Mouse (Mus musculus): Measurements from ENCODE around the gene Axl. TPM values are rescaled to one million over a fixed set of nuclear protein-coding genes. Genes with fewer than 3 reads are reported as not detected.

Axl gene
- polyA plus RNA-seq (2014; fragmentation: Nextera tagmentation; extraction: Ambion mirVana): 34.2 and 35.4 TPM in 2 replicates

DNA sequence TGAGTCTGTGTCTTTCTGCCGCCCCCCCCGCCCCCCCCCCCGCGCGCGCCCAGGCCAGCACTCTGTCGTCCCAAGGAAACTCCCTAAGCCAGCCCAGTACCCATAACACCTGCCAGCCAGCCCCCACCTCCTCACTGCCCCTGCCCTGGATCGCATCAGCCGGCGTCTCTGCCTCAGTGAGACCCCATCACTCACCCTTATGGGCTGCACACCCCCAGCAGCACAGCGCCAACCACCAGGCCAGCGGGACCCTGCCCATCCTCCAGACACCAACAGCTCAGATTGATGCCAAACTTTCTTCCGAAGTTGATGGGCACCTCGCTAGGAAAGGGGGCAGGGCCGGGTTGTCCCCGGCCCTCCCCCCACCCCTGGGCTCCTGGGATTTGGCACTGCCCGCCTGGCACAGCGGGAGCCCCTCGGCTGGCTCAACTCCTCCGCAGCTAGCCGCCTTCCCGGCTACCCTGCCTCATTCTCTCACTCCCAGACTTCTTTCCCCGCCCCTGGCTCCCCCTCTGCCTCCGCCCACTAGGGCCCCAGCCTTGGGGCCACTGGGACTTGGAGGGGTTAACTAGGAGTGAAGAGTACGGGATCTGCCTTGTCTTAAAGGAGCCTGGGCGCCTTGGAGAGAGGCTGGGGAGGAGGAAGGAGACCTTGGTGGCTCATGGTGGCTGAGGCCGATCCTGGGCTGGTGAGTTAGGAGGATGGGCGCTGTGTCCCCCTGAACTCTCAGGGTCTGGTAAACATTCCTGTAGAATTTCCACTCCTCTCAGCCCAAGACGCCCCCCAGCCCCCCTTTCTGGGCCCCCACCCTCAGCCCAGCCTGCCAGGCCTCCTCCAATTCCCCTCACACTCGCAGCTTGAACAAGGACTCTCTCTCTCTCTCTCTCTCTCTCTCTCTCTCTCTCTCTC, at the start of gene Axl:
Gene Axl (minus strand): TSS at position 486 of the 909 bp plus-strand sequence.
- Histone ChIP-seq H3K9me3 (ENCODE audit: control insufficient read depth, low read length) (no peaks in the 10 kb centered on the region), H3K36me3 (ENCODE audit: control insufficient read depth, insufficient read depth, low read length) (no peaks in the 10 kb centered on the region), H3K27me3 (replicated peaks; ENCODE audit: control insufficient read depth, insufficient read depth, low read length) (peaks cover 4% of the 10 kb centered on the region), H3K4me1 (replicated peaks; ENCODE audit: control insufficient read depth, insufficient read depth, low read length) (peaks cover 23% of the 10 kb centered on the region), H3K4me2 (peak within 1 kb of the TSS; percentile 67), H3K27ac (ENCODE audit: low read depth, low read length) (peak within 1 kb of the TSS; percentile 43; the same call in 1 of the 2 replicates), H3K9ac (ENCODE audit: low read depth, low read length) (peak within 1 kb of the TSS; percentile 44), H3K4me3 (ENCODE audit: low read depth, low read length) (peak within 1 kb of the TSS; percentile 52)
- peak; percentile 62 for ATAC-seq (replicated peaks; ENCODE audit: low FRiP score)
- DNase-seq (ENCODE audit: low spot score): peak; percentile 66
- WGBS: 2% methylated on average over 27 of the region's 30 CpGs

DNA sequence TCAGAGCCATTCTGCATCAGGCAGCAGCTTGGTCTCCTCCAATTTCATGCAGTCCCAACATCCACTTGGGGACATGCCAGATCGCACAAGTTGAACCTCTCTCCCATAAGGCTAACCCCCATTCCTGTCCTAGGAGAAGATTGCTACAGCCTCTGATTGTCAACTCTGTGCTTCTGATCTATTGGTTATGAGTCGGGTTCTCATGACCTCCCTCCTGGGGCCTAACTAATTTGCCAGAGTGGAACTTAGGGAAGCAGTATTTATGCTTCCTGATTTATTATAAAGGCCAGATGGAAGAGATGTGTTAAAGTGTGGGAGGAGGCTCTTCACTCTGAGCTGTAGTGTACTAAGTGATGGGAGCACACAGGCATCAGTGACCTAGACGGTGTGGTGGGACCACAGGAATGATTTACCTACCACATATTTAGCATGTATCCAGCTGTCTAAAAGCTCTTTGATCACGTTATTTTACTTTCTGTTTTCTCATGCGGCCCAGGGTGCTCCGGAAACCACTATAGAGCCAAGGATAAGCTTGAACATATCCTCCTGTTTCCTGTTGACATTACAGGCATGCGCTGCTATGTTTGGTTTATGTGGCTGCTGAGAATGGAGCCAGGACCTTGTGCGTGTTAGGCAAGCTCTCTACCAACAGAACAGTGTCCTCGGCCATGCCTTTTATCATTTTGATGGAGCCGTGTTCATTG, 46.8 kb upstream of the Axl start:
- Histone ChIP-seq H3K9me3 (ENCODE audit: control insufficient read depth, low read length) (no peaks in the 10 kb centered on the region), H3K4me3 (ENCODE audit: low read depth, low read length) (no peak overlapping the region), H3K36me3 (ENCODE audit: control insufficient read depth, insufficient read depth, low read length) (no peaks in the 10 kb centered on the region), H3K27ac (ENCODE audit: low read depth, low read length) (no peak overlapping the region), H3K4me2 (no peak overlapping the region), H3K9ac (ENCODE audit: low read depth, low read length) (no peak overlapping the region), H3K4me1 (replicated peaks; ENCODE audit: control insufficient read depth, insufficient read depth, low read length) (no peaks in the 10 kb centered on the region; the same call in 1 of the 2 replicates), H3K27me3 (replicated peaks; ENCODE audit: control insufficient read depth, insufficient read depth, low read length) (no peaks in the 10 kb centered on the region)
- ATAC-seq (replicated peaks; ENCODE audit: low FRiP score) (no peak), DNase-seq (ENCODE audit: low spot score) (no peak)
- 68% methylated on average over 10 of the region's 10 CpGs for WGBS

DNA sequence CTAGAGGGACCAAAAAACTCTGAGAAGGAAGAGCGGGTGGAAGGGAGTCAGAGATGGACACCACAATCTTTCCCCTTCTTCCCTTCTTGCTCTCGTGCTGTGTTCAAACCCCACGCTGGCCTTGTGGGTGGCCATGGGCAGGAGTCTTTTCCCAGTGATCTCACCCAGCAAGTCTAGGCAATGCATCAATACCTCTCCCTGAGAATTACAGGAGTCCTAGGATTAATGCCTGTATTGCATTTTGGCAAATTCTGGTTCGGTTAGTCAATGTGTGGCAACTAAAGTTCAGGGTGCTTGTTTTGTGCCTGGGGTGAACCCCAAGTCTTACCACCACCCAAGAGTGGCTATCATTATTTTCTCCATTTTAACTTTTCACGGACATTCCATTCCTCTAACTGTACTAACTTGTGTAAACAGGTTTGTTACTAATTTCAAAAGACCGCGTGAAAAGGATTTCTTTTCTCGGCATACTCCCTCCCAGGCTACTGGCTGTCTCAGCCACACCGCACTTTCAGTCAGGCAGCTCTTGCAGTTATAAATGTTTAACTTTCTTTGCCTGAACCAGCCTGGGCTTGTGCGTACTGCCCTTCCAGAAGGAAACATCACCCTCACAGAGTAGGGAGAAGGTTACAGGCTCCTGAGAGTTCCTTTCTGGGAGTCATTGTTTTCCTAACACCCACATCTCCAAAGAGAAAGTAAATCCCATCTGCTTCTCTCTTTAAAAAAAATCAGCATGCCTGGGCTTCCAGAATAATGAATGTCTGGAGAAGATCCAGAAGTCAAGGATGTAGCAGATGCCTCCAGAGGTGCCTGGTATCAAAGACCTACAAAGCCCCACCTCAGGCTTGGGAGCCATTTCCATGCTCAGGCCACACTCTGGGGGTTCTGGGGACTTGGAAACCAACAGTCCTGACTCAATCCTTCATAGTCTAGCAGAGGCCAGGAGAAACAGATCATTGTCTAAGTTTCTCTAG, 43.3 kb upstream of the Axl start:
- DNase-seq (ENCODE audit: low spot score): no peak
- H3K9me3 ChIP-seq (ENCODE audit: control insufficient read depth, low read length): no peaks in the 10 kb centered on the region
- WGBS: 75% methylated on average over 10 of the region's 10 CpGs
- no peak for ATAC-seq (replicated peaks; ENCODE audit: low FRiP score)
- no peaks in the 10 kb centered on the region for H3K27me3 ChIP-seq (replicated peaks; ENCODE audit: control insufficient read depth, insufficient read depth, low read length)
- H3K4me2 ChIP-seq: no peak overlapping the region
- H3K9ac ChIP-seq (ENCODE audit: low read depth, low read length): no peak overlapping the region
- peaks cover 5% of the 10 kb centered on the region; the same call in 1 of the 2 replicates for H3K4me1 ChIP-seq (replicated peaks; ENCODE audit: control insufficient read depth, insufficient read depth, low read length)
- H3K36me3 ChIP-seq (ENCODE audit: control insufficient read depth, insufficient read depth, low read length): no peaks in the 10 kb centered on the region
- no peak overlapping the region for H3K4me3 ChIP-seq (ENCODE audit: low read depth, low read length)
- H3K27ac ChIP-seq (ENCODE audit: low read depth, low read length): no peak overlapping the region

DNA sequence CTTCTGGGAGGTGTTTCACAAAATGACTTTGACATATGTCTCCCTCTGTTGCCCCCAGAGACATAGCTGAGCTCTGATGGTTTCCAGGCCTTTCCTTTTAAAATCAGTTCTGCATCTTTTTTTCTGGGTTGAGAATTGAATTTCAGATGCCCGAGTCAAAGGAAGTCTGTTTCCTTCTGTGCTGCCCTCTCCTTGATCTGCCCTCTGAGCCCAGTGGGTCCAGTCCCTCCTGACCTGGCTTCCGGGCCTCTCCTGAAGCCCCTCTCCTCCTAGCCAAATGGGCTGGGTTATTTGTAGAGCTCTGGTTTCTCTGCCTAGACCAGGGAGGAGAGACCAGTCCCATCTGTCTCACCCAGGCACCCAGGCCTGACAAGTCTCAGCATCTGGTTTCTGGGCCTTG, 41.7 kb upstream of the Axl start:
- Histone ChIP-seq H3K27ac (ENCODE audit: low read depth, low read length) (no peak overlapping the region), H3K36me3 (ENCODE audit: control insufficient read depth, insufficient read depth, low read length) (no peaks in the 10 kb centered on the region), H3K4me2 (no peak overlapping the region), H3K9ac (ENCODE audit: low read depth, low read length) (no peak overlapping the region), H3K4me1 (replicated peaks; ENCODE audit: control insufficient read depth, insufficient read depth, low read length) (peaks cover 5% of the 10 kb centered on the region; the same call in 1 of the 2 replicates), H3K4me3 (ENCODE audit: low read depth, low read length) (no peak overlapping the region), H3K9me3 (ENCODE audit: control insufficient read depth, low read length) (no peaks in the 10 kb centered on the region), H3K27me3 (replicated peaks; ENCODE audit: control insufficient read depth, insufficient read depth, low read length) (no peaks in the 10 kb centered on the region)
- no peak for DNase-seq (ENCODE audit: low spot score)
- no peak for ATAC-seq (replicated peaks; ENCODE audit: low FRiP score)
- 54% methylated on average over 2 of the region's 2 CpGs for WGBS

DNA sequence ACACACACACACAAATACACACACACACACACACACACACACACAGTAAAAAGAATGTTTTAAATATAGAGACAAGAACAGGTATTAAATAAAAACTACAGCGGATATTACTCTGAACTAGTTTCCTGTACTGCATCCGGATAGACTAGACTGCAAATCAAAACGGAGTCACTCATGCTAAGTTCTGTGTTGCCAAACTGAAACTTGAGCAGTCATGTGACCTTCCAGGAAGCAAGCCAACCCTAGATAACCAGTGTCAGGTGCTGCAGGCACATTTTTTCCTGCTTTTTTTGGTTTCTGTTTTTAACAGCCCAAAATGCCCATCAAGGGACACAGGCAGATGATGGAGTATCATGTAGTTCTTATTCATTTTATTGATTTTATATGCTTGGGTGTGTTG, 38.7 kb upstream of the Axl start:
- ATAC-seq (replicated peaks; ENCODE audit: low FRiP score) (no peak), DNase-seq (ENCODE audit: low spot score) (no peak)
- Histone ChIP-seq H3K27me3 (replicated peaks; ENCODE audit: control insufficient read depth, insufficient read depth, low read length) (no peaks in the 10 kb centered on the region), H3K4me1 (replicated peaks; ENCODE audit: control insufficient read depth, insufficient read depth, low read length) (peaks cover 5% of the 10 kb centered on the region; the same call in 1 of the 2 replicates), H3K36me3 (ENCODE audit: control insufficient read depth, insufficient read depth, low read length) (no peaks in the 10 kb centered on the region), H3K4me3 (ENCODE audit: low read depth, low read length) (no peak overlapping the region), H3K4me2 (no peak overlapping the region), H3K27ac (ENCODE audit: low read depth, low read length) (no peak overlapping the region), H3K9me3 (ENCODE audit: control insufficient read depth, low read length) (no peaks in the 10 kb centered on the region), H3K9ac (ENCODE audit: low read depth, low read length) (no peak overlapping the region)
- WGBS: 43% methylated on average over 3 of the region's 3 CpGs

DNA sequence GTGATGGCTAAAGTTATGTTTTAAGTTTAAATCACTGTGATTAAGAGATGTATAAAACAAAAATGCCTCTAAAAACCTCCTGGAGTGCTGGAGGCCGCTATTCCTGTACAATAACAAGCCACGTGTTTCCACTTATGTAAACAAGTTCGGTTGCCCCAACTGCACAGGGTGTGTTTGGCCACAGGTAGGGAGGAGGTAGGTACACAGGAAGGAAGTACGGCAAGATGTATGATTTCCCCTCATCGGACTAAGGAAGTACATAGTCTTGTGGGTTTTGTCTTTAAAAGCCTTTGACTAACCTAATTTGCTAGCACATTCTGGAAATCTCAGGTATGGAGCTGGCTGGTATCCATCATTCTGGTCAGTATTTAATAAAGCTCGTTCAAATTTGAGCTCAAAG, 37.5 kb upstream of the Axl start:
- Histone ChIP-seq H3K4me2 (no peak overlapping the region), H3K4me3 (ENCODE audit: low read depth, low read length) (no peak overlapping the region), H3K36me3 (ENCODE audit: control insufficient read depth, insufficient read depth, low read length) (no peaks in the 10 kb centered on the region), H3K4me1 (replicated peaks; ENCODE audit: control insufficient read depth, insufficient read depth, low read length) (peaks cover 5% of the 10 kb centered on the region; the same call in 1 of the 2 replicates), H3K9me3 (ENCODE audit: control insufficient read depth, low read length) (no peaks in the 10 kb centered on the region), H3K27ac (ENCODE audit: low read depth, low read length) (no peak overlapping the region), H3K27me3 (replicated peaks; ENCODE audit: control insufficient read depth, insufficient read depth, low read length) (no peaks in the 10 kb centered on the region), H3K9ac (ENCODE audit: low read depth, low read length) (no peak overlapping the region)
- WGBS: 65% methylated on average over 6 of the region's 6 CpGs
- no peak for DNase-seq (ENCODE audit: low spot score)
- ATAC-seq (replicated peaks; ENCODE audit: low FRiP score): no peak

DNA sequence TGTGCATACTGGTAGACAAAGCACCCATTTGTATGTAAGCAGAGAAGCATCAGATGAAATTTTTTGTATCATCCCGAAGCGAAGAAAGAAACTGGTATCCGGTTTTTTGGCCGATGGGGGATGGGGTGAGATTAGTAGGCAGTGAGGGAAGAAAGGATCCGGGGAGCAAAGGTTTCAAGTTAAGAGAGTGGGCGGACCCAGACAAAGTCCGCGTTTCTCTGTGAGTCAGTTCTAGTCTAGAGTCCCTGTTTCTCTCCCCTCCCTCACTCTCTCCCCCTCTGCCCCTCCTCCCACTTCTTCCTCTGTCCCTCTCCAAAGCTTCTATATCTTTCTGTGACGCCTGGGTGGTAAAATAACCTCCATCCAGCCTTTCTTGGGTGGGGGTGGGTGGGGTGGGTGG, 36.5 kb upstream of the Axl start:
- DNase-seq (ENCODE audit: low spot score): no peak
- Histone ChIP-seq H3K4me3 (ENCODE audit: low read depth, low read length) (no peak overlapping the region), H3K27ac (ENCODE audit: low read depth, low read length) (no peak overlapping the region), H3K4me1 (replicated peaks; ENCODE audit: control insufficient read depth, insufficient read depth, low read length) (peaks cover 5% of the 10 kb centered on the region; the same call in 1 of the 2 replicates), H3K36me3 (ENCODE audit: control insufficient read depth, insufficient read depth, low read length) (no peaks in the 10 kb centered on the region), H3K9me3 (ENCODE audit: control insufficient read depth, low read length) (no peaks in the 10 kb centered on the region), H3K27me3 (replicated peaks; ENCODE audit: control insufficient read depth, insufficient read depth, low read length) (no peaks in the 10 kb centered on the region), H3K4me2 (no peak overlapping the region), H3K9ac (ENCODE audit: low read depth, low read length) (no peak overlapping the region)
- no peak for ATAC-seq (replicated peaks; ENCODE audit: low FRiP score)
- WGBS: 47% methylated on average over 9 of the region's 9 CpGs

Measured in liver, embryonic 11.5 days (tissue).